Mouse (Mus musculus): ENCODE measurements around the gene Nrbp1. TPM values are rescaled to one million over a fixed set of nuclear protein-coding genes. Genes with fewer than 3 reads are reported as not detected.
A peak's percentile ranks its signal among the peaks of the same experiment; 100 is the strongest.

Gene Nrbp1
- 115 and 153 TPM in 2 replicates for polyA plus RNA-seq (2014; fragmentation: Nextera tagmentation; extraction: Ambion mirVana)

GRCm38 (mm10) chr5:31240637-31241521, at the start of gene Nrbp1, which contains the start of gene Gm9970:
Gene Nrbp1 (plus strand): TSS chr5:31240864.
Gene Gm9970 (minus strand): TSS chr5:31241232.
- H3K9ac ChIP-seq (ENCODE audit: low read depth, low read length) = peak within 1 kb of the TSS; percentile 91
- peak; percentile 98 for ATAC-seq (ENCODE audit: low FRiP score, low TSS enrichment)
- H3K4me2 ChIP-seq (replicated peaks; ENCODE audit: low read depth, low read length) = peak within 1 kb of the TSS; percentile 59
- H3K9me3 ChIP-seq (ENCODE audit: control insufficient read depth, low read length) = peaks cover 3% of the 10 kb centered on the region; the same call in 1 of the 2 replicates
- peak within 1 kb of the TSS; percentile 84 for H3K4me3 ChIP-seq (ENCODE audit: low read length)
- peak within 1 kb of the TSS; percentile 97 for H3K27ac ChIP-seq (ENCODE audit: low read depth, low read length)
- H3K4me1 ChIP-seq (ENCODE audit: control insufficient read depth, insufficient read depth, low read length) = peaks cover 8% of the 10 kb centered on the region
- WGBS = under 1% methylated on average over 50 of the region's 103 CpGs
- no peaks in the 10 kb centered on the region for H3K27me3 ChIP-seq (ENCODE audit: control insufficient read depth, insufficient read depth, low read length)
- H3K36me3 ChIP-seq (ENCODE audit: control insufficient read depth, insufficient read depth, low read length) = peaks cover 23% of the 10 kb centered on the region

- peak overlapping the region; percentile 80 for H3K9ac ChIP-seq (ENCODE audit: low read depth, low read length)
- no peaks in the 10 kb centered on the region for H3K9me3 ChIP-seq (ENCODE audit: control insufficient read depth, low read length)
- peaks cover 14% of the 10 kb centered on the region for H3K4me1 ChIP-seq (ENCODE audit: control insufficient read depth, insufficient read depth, low read length)
- ATAC-seq (ENCODE audit: low FRiP score, low TSS enrichment) = no peak; the same call in 1 of the 2 replicates
- 11% methylated on average over 42 of the region's 42 CpGs for WGBS
- no peaks in the 10 kb centered on the region for H3K27me3 ChIP-seq (ENCODE audit: control insufficient read depth, insufficient read depth, low read length)
- H3K27ac ChIP-seq (ENCODE audit: low read depth, low read length) = peak overlapping the region; percentile 43
- H3K4me2 ChIP-seq (replicated peaks; ENCODE audit: low read depth, low read length) = peak overlapping the region; percentile 63
- peak overlapping the region; percentile 72 for H3K4me3 ChIP-seq (ENCODE audit: low read length)
- H3K36me3 ChIP-seq (ENCODE audit: control insufficient read depth, insufficient read depth, low read length) = peaks cover 65% of the 10 kb centered on the region
Measured at GRCm38 (mm10) chr5:31192045-31192938, 48.4 kb upstream of the Nrbp1 start.

GRCm38 (mm10) chr5:31192939-31193630, 47.6 kb upstream of the Nrbp1 start, which contains the start of the genes Snx17 and Eif2b4:
Gene Snx17 (plus strand): TSS chr5:31193227.
Gene Eif2b4 (minus strand): TSS chr5:31193430.
- peak within 1 kb of the TSS; percentile 72 for H3K27ac ChIP-seq (ENCODE audit: low read depth, low read length)
- H3K9me3 ChIP-seq (ENCODE audit: control insufficient read depth, low read length) = no peaks in the 10 kb centered on the region
- WGBS = under 1% methylated on average over 48 of the region's 48 CpGs
- peak within 1 kb of the TSS; percentile 80 for H3K9ac ChIP-seq (ENCODE audit: low read depth, low read length)
- H3K36me3 ChIP-seq (ENCODE audit: control insufficient read depth, insufficient read depth, low read length) = peaks cover 65% of the 10 kb centered on the region
- H3K27me3 ChIP-seq (ENCODE audit: control insufficient read depth, insufficient read depth, low read length) = no peaks in the 10 kb centered on the region
- peak within 1 kb of the TSS; percentile 90 for H3K4me2 ChIP-seq (replicated peaks; ENCODE audit: low read depth, low read length)
- peak; percentile 96 for ATAC-seq (ENCODE audit: low FRiP score, low TSS enrichment)
- peaks cover 14% of the 10 kb centered on the region for H3K4me1 ChIP-seq (ENCODE audit: control insufficient read depth, insufficient read depth, low read length)
- H3K4me3 ChIP-seq (ENCODE audit: low read length) = peak within 1 kb of the TSS; percentile 72

GRCm38 (mm10) chr5:31193631-31194281, 46.9 kb upstream of the Nrbp1 start:
- Histone ChIP-seq H3K4me1 (ENCODE audit: control insufficient read depth, insufficient read depth, low read length) (peaks cover 14% of the 10 kb centered on the region), H3K9me3 (ENCODE audit: control insufficient read depth, low read length) (no peaks in the 10 kb centered on the region), H3K4me2 (replicated peaks; ENCODE audit: low read depth, low read length) (peak overlapping the region; percentile 90), H3K4me3 (ENCODE audit: low read length) (peak overlapping the region; percentile 72), H3K27ac (ENCODE audit: low read depth, low read length) (peak overlapping the region; percentile 72), H3K9ac (ENCODE audit: low read depth, low read length) (peak overlapping the region; percentile 80), H3K36me3 (ENCODE audit: control insufficient read depth, insufficient read depth, low read length) (peaks cover 65% of the 10 kb centered on the region), H3K27me3 (ENCODE audit: control insufficient read depth, insufficient read depth, low read length) (no peaks in the 10 kb centered on the region)
- ATAC-seq (ENCODE audit: low FRiP score, low TSS enrichment) = no peak; the same call in none of the 2 replicates
- 12% methylated on average over 25 of the region's 25 CpGs for WGBS

GRCm38 (mm10) chr5:31194486-31195485, 45.9 kb upstream of the Nrbp1 start:
- H3K27me3 ChIP-seq (ENCODE audit: control insufficient read depth, insufficient read depth, low read length) = no peaks in the 10 kb centered on the region
- H3K27ac ChIP-seq (ENCODE audit: low read depth, low read length) = no peak overlapping the region
- ATAC-seq (ENCODE audit: low FRiP score, low TSS enrichment) = no peak
- no peaks in the 10 kb centered on the region for H3K9me3 ChIP-seq (ENCODE audit: control insufficient read depth, low read length)
- H3K4me1 ChIP-seq (ENCODE audit: control insufficient read depth, insufficient read depth, low read length) = peaks cover 14% of the 10 kb centered on the region
- WGBS = 92% methylated on average over 16 of the region's 16 CpGs
- peak overlapping the region; percentile 90 for H3K4me2 ChIP-seq (replicated peaks; ENCODE audit: low read depth, low read length)
- peak overlapping the region; percentile 72 for H3K4me3 ChIP-seq (ENCODE audit: low read length)
- peaks cover 68% of the 10 kb centered on the region for H3K36me3 ChIP-seq (ENCODE audit: control insufficient read depth, insufficient read depth, low read length)
- H3K9ac ChIP-seq (ENCODE audit: low read depth, low read length) = no peak overlapping the region; the same call in 1 of the 2 replicates

- Histone ChIP-seq H3K27me3 (ENCODE audit: control insufficient read depth, insufficient read depth, low read length) (no peaks in the 10 kb centered on the region), H3K27ac (ENCODE audit: low read depth, low read length) (no peak overlapping the region), H3K4me2 (replicated peaks; ENCODE audit: low read depth, low read length) (no peak overlapping the region), H3K4me3 (ENCODE audit: low read length) (no peak overlapping the region), H3K4me1 (ENCODE audit: control insufficient read depth, insufficient read depth, low read length) (peaks cover 19% of the 10 kb centered on the region), H3K36me3 (ENCODE audit: control insufficient read depth, insufficient read depth, low read length) (peaks cover 68% of the 10 kb centered on the region), H3K9me3 (ENCODE audit: control insufficient read depth, low read length) (peaks cover 6% of the 10 kb centered on the region), H3K9ac (ENCODE audit: low read depth, low read length) (no peak overlapping the region)
- WGBS = 96% methylated on average over 4 of the region's 4 CpGs
- no peak for ATAC-seq (ENCODE audit: low FRiP score, low TSS enrichment)
Measured at GRCm38 (mm10) chr5:31195671-31196070, 45.0 kb upstream of the Nrbp1 start.

- no peak overlapping the region for H3K9ac ChIP-seq (ENCODE audit: low read depth, low read length)
- H3K27ac ChIP-seq (ENCODE audit: low read depth, low read length) = no peak overlapping the region
- H3K4me1 ChIP-seq (ENCODE audit: control insufficient read depth, insufficient read depth, low read length) = peaks cover 21% of the 10 kb centered on the region
- peaks cover 6% of the 10 kb centered on the region for H3K9me3 ChIP-seq (ENCODE audit: control insufficient read depth, low read length)
- 92% methylated on average over 10 of the region's 10 CpGs for WGBS
- H3K4me2 ChIP-seq (replicated peaks; ENCODE audit: low read depth, low read length) = no peak overlapping the region
- no peak for ATAC-seq (ENCODE audit: low FRiP score, low TSS enrichment)
- peaks cover 63% of the 10 kb centered on the region for H3K36me3 ChIP-seq (ENCODE audit: control insufficient read depth, insufficient read depth, low read length)
- no peaks in the 10 kb centered on the region for H3K27me3 ChIP-seq (ENCODE audit: control insufficient read depth, insufficient read depth, low read length)
- H3K4me3 ChIP-seq (ENCODE audit: low read length) = no peak overlapping the region
Measured at GRCm38 (mm10) chr5:31196207-31196606, 44.5 kb upstream of the Nrbp1 start.
